Mouse (Mus musculus): ENCODE measurements around the gene Zmynd8. TPM values are rescaled to one million over a fixed set of nuclear protein-coding genes. Genes with fewer than 3 reads are reported as not detected.

Gene Zmynd8
- polyA plus RNA-seq, 1 experiment: 20.7 TPM

- no peak overlapping the region for H3ac ChIP-seq (ENCODE audit: control insufficient read depth, insufficient read length, low read depth)
- H3K79me3 ChIP-seq (ENCODE audit: low read depth): no peaks in the 10 kb centered on the region
- TF ChIP-seq MAX (IDR thresholded peaks at IDR 0.05) (no peak), CEBPB (IDR thresholded peaks at IDR 0.05; ENCODE audit: low read depth) (no peak), FOSL1 (IDR thresholded peaks at IDR 0.05; ENCODE audit: insufficient read depth, low read length, poor library complexity, severe bottlenecking) (no peak)
- H3K36me3 ChIP-seq (ENCODE audit: control insufficient read depth, insufficient read depth): peaks cover 84% of the 10 kb centered on the region
- H3K27me3 ChIP-seq (ENCODE audit: control insufficient read depth, insufficient read depth, insufficient read length): no peaks in the 10 kb centered on the region
- H3K79me2 ChIP-seq (ENCODE audit: control insufficient read depth, insufficient read depth): no peaks in the 10 kb centered on the region
- H3K4me3 ChIP-seq (ENCODE audit: insufficient read depth, poor library complexity, severe bottlenecking): no peak overlapping the region
Measured at GRCm38 (mm10) chr2:165788005-165788404, 110.8 kb downstream of the Zmynd8 start.

GRCm38 (mm10) chr2:165786467-165786866 lies 112.3 kb downstream of the Zmynd8 start:
- TF ChIP-seq MAX (IDR thresholded peaks at IDR 0.05) (no peak), USF1 (IDR thresholded peaks at IDR 0.05; ENCODE audit: low read depth) (no peak), MYOG (IDR thresholded peaks at IDR 0.05; ENCODE audit: control insufficient read depth, extremely low read depth, insufficient read length) (no peak), FOSL1 (IDR thresholded peaks at IDR 0.05; ENCODE audit: insufficient read depth, low read length, poor library complexity, severe bottlenecking) (no peak), CEBPB (IDR thresholded peaks at IDR 0.05; ENCODE audit: low read depth) (no peak), CTCF (IDR thresholded peaks at IDR 0.05; ENCODE audit: control insufficient read depth, insufficient read depth, insufficient read length) (no peak), MYOD1 (IDR thresholded peaks at IDR 0.05; ENCODE audit: control insufficient read depth, insufficient read length, low read depth) (no peak)
- Histone ChIP-seq H3K36me3 (ENCODE audit: control insufficient read depth, insufficient read depth) (peaks cover 70% of the 10 kb centered on the region), H3K79me2 (ENCODE audit: control insufficient read depth, insufficient read depth) (no peaks in the 10 kb centered on the region), H3K79me3 (ENCODE audit: low read depth) (no peaks in the 10 kb centered on the region), H3ac (ENCODE audit: control insufficient read depth, insufficient read length, low read depth) (no peak overlapping the region), H3K4me3 (ENCODE audit: insufficient read depth, poor library complexity, severe bottlenecking) (no peak overlapping the region), H3K27me3 (ENCODE audit: control insufficient read depth, insufficient read depth, insufficient read length) (no peaks in the 10 kb centered on the region)

- Histone ChIP-seq H3K79me2 (ENCODE audit: control insufficient read depth, insufficient read depth) (no peaks in the 10 kb centered on the region), H3K79me3 (ENCODE audit: low read depth) (no peaks in the 10 kb centered on the region), H3K27me3 (ENCODE audit: control insufficient read depth, insufficient read depth, insufficient read length) (no peaks in the 10 kb centered on the region), H3K4me3 (ENCODE audit: insufficient read depth, poor library complexity, severe bottlenecking) (no peak overlapping the region), H3ac (ENCODE audit: control insufficient read depth, insufficient read length, low read depth) (no peak overlapping the region), H3K36me3 (ENCODE audit: control insufficient read depth, insufficient read depth) (peaks cover 60% of the 10 kb centered on the region)
- TF ChIP-seq MYOG (IDR thresholded peaks at IDR 0.05; ENCODE audit: control insufficient read depth, extremely low read depth, insufficient read length) (no peak), MAX (IDR thresholded peaks at IDR 0.05) (no peak), CTCF (IDR thresholded peaks at IDR 0.05; ENCODE audit: control insufficient read depth, insufficient read depth, insufficient read length) (no peak), CEBPB (IDR thresholded peaks at IDR 0.05; ENCODE audit: low read depth) (no peak), FOSL1 (IDR thresholded peaks at IDR 0.05; ENCODE audit: insufficient read depth, low read length, poor library complexity, severe bottlenecking) (no peak), USF1 (IDR thresholded peaks at IDR 0.05; ENCODE audit: low read depth) (no peak), MYOD1 (IDR thresholded peaks at IDR 0.05; ENCODE audit: control insufficient read depth, insufficient read length, low read depth) (no peak)
Measured at GRCm38 (mm10) chr2:165785312-165786036, 113.3 kb downstream of the Zmynd8 start.

DNA sequence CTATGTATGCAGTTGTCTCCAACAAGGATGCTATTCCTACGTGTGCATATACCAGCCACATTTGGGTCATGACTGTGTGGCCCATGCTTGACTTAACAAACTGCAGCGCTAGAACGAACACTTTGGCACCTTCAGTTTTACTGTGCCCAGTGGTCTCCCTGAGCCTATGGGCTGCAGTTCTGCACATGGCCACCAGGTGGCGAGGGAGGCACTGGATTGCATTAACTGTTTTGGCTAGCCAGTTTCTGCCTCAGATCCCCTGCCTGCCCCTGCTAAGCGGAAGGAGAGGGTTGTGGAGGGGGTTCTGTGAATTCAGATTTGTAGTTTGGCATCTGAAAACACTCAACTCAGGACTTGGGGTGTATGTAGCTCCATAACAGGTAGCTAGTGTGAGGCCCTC lies 116.5 kb downstream of the Zmynd8 start:
- no peak for TF ChIP-seq MYOD1 (IDR thresholded peaks at IDR 0.05; ENCODE audit: control insufficient read depth, insufficient read length, low read depth)
- peak; percentile 93 for TF ChIP-seq CTCF (IDR thresholded peaks at IDR 0.05; ENCODE audit: control insufficient read depth, insufficient read depth, insufficient read length)
- no peak for TF ChIP-seq MAX (IDR thresholded peaks at IDR 0.05)
- Histone ChIP-seq H3K79me3 (ENCODE audit: low read depth) (no peaks in the 10 kb centered on the region), H3K4me3 (ENCODE audit: insufficient read depth, poor library complexity, severe bottlenecking) (no peak overlapping the region), H3ac (ENCODE audit: control insufficient read depth, insufficient read length, low read depth) (no peak overlapping the region), H3K27me3 (ENCODE audit: control insufficient read depth, insufficient read depth, insufficient read length) (no peaks in the 10 kb centered on the region), H3K79me2 (ENCODE audit: control insufficient read depth, insufficient read depth) (no peaks in the 10 kb centered on the region), H3K36me3 (ENCODE audit: control insufficient read depth, insufficient read depth) (peaks cover 33% of the 10 kb centered on the region)

- H3K36me3 ChIP-seq (ENCODE audit: control insufficient read depth, insufficient read depth): peaks cover 5% of the 10 kb centered on the region
- TF ChIP-seq CTCF (IDR thresholded peaks at IDR 0.05; ENCODE audit: control insufficient read depth, insufficient read depth, insufficient read length): peak; percentile 72
- peak; percentile 68 for TF ChIP-seq MYOD1 (IDR thresholded peaks at IDR 0.05; ENCODE audit: control insufficient read depth, insufficient read length, low read depth)
- TF ChIP-seq FOSL1 (IDR thresholded peaks at IDR 0.05; ENCODE audit: insufficient read depth, low read length, poor library complexity, severe bottlenecking): no peak
- TF ChIP-seq USF1 (IDR thresholded peaks at IDR 0.05; ENCODE audit: low read depth): no peak
- H3K79me3 ChIP-seq (ENCODE audit: low read depth): no peaks in the 10 kb centered on the region
- no peak overlapping the region for H3ac ChIP-seq (ENCODE audit: control insufficient read depth, insufficient read length, low read depth)
- H3K27me3 ChIP-seq (ENCODE audit: control insufficient read depth, insufficient read depth, insufficient read length): no peaks in the 10 kb centered on the region
- no peak overlapping the region for H3K4me3 ChIP-seq (ENCODE audit: insufficient read depth, poor library complexity, severe bottlenecking)
- no peaks in the 10 kb centered on the region for H3K79me2 ChIP-seq (ENCODE audit: control insufficient read depth, insufficient read depth)
Measured at GRCm38 (mm10) chr2:165778927-165779326, 119.9 kb downstream of the Zmynd8 start.

- Histone ChIP-seq H3K36me3 (ENCODE audit: control insufficient read depth, insufficient read depth) (no peaks in the 10 kb centered on the region), H3K27me3 (ENCODE audit: control insufficient read depth, insufficient read depth, insufficient read length) (no peaks in the 10 kb centered on the region), H3K79me3 (ENCODE audit: low read depth) (no peaks in the 10 kb centered on the region), H3K79me2 (ENCODE audit: control insufficient read depth, insufficient read depth) (no peaks in the 10 kb centered on the region), H3ac (ENCODE audit: control insufficient read depth, insufficient read length, low read depth) (no peak overlapping the region), H3K4me3 (ENCODE audit: insufficient read depth, poor library complexity, severe bottlenecking) (no peak overlapping the region)
- TF ChIP-seq MAX (IDR thresholded peaks at IDR 0.05): no peak
- TF ChIP-seq CTCF (IDR thresholded peaks at IDR 0.05; ENCODE audit: control insufficient read depth, insufficient read depth, insufficient read length): no peak
- TF ChIP-seq MYOD1 (IDR thresholded peaks at IDR 0.05; ENCODE audit: control insufficient read depth, insufficient read length, low read depth): no peak
- TF ChIP-seq FOSL1 (IDR thresholded peaks at IDR 0.05; ENCODE audit: insufficient read depth, low read length, poor library complexity, severe bottlenecking): no peak
- no peak for TF ChIP-seq USF1 (IDR thresholded peaks at IDR 0.05; ENCODE audit: low read depth)
- TF ChIP-seq MYOG (IDR thresholded peaks at IDR 0.05; ENCODE audit: control insufficient read depth, extremely low read depth, insufficient read length): no peak
Measured at GRCm38 (mm10) chr2:165769375-165769948, 129.4 kb downstream of the Zmynd8 start.
